Mouse (Mus musculus) c-Kit-negative CD71-positive TER-119-positive erythroid progenitor cells, embryonic 14.5 days (primary cell): Measurements from ENCODE around the gene Cacnb4.

Source experiments
- DNase-seq: peaks from one replicate; pipeline ENCODE4 v3.0.0-alpha.2; 2013; ENCODE audit warnings: low read depth, low spot score

Cacnb4 gene

GRCm38 (mm10) chr2:52570171-52570570 lies 106.5 kb downstream of the Cacnb4 start:
- DNase-seq, result no peak

- no peak for DNase-seq
These were observed 108.5 kb downstream of the Cacnb4 start for GRCm38 (mm10) chr2:52568131-52568530.

- DNase-seq, result no peak
These were observed 109.2 kb downstream of the Cacnb4 start for GRCm38 (mm10) chr2:52567421-52567820.

GRCm38 (mm10) chr2:52563277-52563676 lies 113.4 kb downstream of the Cacnb4 start:
- no peak for DNase-seq

- DNase-seq, result no peak
These were observed 114.3 kb downstream of the Cacnb4 start for GRCm38 (mm10) chr2:52562356-52562755.

- DNase-seq, result no peak
These were observed 115.5 kb downstream of the Cacnb4 start for GRCm38 (mm10) chr2:52561137-52561536.

- DNase-seq, result no peak
These were observed 116.4 kb downstream of the Cacnb4 start for GRCm38 (mm10) chr2:52560266-52560665.

- no peak for DNase-seq
These were observed 118.2 kb downstream of the Cacnb4 start for GRCm38 (mm10) chr2:52558411-52558810.

GRCm38 (mm10) chr2:52557503-52558275 lies 118.9 kb downstream of the Cacnb4 start:
- no peak for DNase-seq

GRCm38 (mm10) chr2:52556961-52557326 lies 119.7 kb downstream of the Cacnb4 start:
- no peak for DNase-seq

- no peak for DNase-seq
These were observed 120.2 kb downstream of the Cacnb4 start for GRCm38 (mm10) chr2:52556298-52556960.

- no peak for DNase-seq
These were observed 128.2 kb downstream of the Cacnb4 start for GRCm38 (mm10) chr2:52548401-52548800.

- no peak for DNase-seq
These were observed 129.3 kb downstream of the Cacnb4 start for GRCm38 (mm10) chr2:52547331-52547730.

- DNase-seq, result no peak
These were observed 132.1 kb downstream of the Cacnb4 start for GRCm38 (mm10) chr2:52544527-52544926.

GRCm38 (mm10) chr2:52541068-52541467 lies 135.6 kb downstream of the Cacnb4 start:
- no peak for DNase-seq

- DNase-seq, result no peak
These were observed 137.3 kb downstream of the Cacnb4 start for GRCm38 (mm10) chr2:52539318-52539717.

- no peak for DNase-seq
These were observed 139.0 kb downstream of the Cacnb4 start for GRCm38 (mm10) chr2:52537645-52538044.

GRCm38 (mm10) chr2:52537155-52537554 lies 139.5 kb downstream of the Cacnb4 start:
- DNase-seq, result no peak

- DNase-seq, result no peak
These were observed 140.1 kb downstream of the Cacnb4 start for GRCm38 (mm10) chr2:52536511-52536910.

GRCm38 (mm10) chr2:52533696-52534095 lies 142.9 kb downstream of the Cacnb4 start:
- no peak for DNase-seq

- no peak for DNase-seq
These were observed 146.1 kb downstream of the Cacnb4 start for GRCm38 (mm10) chr2:52530521-52530920.

GRCm38 (mm10) chr2:52529245-52529644 lies 147.4 kb downstream of the Cacnb4 start:
- no peak for DNase-seq
